Mouse (Mus musculus) heart, adult 11 months (tissue): ENCODE results near the gene Arpc2.
A peak's percentile ranks its signal among the peaks of the same experiment; 100 is the strongest.

Experiments used
- DNase-seq: peaks from one replicate; pipeline ENCODE4 v3.0.0; 2022

Gene Arpc2

DNA sequence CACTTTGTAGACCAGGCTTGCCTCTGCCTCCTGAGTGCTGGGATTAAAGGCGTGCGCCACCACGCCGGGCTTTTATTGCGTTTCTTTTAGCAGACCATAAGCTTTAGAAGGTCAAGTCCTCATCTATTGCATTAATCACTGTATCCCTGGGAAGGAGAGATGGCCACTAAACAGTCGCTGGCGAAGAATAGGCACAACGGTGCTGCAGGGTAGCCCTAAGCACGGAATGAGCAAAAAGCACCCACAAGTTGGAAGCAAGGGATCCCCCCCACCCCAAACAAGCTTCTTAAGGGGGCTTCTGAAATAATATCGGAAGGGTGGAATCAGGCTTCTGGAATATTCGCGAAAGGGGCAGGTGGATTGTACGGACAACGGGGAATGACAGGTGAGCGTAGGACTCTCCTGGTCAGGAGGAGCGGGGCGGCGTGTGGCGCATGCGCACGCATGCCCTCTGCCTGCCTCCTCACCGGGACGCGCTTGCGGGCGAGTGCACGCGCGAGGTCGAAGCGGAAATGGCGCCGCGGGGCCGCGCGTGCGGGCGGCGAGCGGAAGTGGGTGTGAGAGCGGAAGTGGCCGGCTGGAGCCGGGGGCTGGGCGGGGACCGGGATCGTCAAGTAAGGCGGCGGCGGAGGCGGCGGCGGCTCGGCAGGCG is at the start of gene Arpc2:
Arpc2 (plus strand) TSS at position 147 of the 652 bp plus-strand sequence.
- peak; percentile 100 for DNase-seq

DNA sequence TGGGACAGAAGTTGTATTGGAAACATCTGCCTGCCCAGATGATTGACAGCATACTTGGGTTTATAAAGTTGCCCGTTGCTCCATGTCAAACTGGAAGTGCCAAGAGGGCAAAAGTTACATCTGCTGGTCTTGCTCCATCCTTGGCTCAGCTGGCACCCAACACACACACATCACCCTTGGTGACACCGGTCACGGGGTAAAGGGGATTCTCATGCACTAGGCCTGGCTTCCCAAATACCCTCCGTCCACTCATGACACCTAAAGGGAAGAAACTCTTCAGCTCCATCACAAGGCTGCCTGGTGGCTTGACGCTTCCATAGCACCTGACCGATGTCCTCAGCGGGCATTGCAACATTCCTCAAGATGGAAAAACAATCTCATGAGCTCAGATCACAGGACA is 45.4 kb upstream of the Arpc2 start:
- peak; percentile 79 for DNase-seq

DNA sequence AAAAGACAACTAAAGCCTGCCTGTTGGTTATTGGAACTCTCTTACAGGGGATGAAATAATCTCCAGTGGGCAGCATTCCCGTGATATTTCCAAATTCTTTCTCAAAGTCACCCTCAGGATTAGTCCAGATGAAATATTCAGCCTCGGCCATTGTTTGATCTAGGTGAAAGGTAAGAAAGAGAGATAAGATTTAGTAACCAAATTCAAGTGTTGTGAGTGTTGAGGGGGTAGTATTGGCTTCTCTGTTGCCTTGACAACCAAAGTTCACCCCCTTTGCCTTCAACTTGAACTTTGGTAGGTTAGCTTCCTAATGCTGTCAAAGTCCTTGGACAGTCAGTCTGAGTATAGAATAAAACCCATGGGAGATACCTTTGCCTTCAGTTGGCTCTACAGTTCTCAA is 43.2 kb upstream of the Arpc2 start:
- no peak for DNase-seq

DNA sequence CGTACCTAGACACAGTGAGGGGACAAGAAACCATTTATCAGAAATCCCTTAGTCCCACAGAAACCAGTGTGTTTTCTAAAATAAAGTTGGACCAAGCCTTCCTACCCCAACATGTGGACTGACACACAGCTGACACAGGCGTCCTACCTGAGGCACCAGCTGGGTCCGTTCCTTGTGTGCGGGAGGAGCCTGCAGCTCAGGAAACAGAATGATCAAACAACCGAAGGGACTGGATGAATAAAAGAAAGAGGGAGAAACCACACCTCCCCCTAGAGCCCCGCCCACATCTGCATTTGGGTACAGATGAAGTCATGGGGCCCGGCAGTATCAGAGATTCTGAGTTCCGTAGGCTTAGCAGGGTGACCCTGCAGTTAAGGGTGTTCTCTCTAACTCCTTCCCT is 41.4 kb upstream of the Arpc2 start, which contains the start of gene Cxcr1:
Cxcr1 (minus strand) TSS at position 187 of the 400 bp plus-strand sequence.
- peak; percentile 29 for DNase-seq

DNA sequence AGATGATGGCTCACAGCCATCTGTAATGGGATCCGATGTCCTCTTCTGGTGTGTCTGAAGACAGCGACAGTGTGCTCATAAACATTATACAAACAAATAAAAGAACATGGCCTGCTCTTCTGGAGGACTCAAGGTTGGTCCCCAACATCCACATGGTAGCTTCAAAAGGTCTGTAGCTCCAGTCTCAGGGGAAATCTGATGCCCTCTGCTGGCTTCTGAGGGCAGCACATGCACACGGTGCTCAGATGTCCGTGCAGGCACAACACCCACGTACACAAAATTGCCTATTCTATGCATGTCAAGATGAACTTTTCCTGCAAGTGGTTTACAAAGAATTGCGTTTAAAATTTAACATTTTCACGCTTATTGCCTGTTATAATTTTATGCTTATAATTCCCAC is 39.9 kb upstream of the Arpc2 start:
- DNase-seq = peak; percentile 51

DNA sequence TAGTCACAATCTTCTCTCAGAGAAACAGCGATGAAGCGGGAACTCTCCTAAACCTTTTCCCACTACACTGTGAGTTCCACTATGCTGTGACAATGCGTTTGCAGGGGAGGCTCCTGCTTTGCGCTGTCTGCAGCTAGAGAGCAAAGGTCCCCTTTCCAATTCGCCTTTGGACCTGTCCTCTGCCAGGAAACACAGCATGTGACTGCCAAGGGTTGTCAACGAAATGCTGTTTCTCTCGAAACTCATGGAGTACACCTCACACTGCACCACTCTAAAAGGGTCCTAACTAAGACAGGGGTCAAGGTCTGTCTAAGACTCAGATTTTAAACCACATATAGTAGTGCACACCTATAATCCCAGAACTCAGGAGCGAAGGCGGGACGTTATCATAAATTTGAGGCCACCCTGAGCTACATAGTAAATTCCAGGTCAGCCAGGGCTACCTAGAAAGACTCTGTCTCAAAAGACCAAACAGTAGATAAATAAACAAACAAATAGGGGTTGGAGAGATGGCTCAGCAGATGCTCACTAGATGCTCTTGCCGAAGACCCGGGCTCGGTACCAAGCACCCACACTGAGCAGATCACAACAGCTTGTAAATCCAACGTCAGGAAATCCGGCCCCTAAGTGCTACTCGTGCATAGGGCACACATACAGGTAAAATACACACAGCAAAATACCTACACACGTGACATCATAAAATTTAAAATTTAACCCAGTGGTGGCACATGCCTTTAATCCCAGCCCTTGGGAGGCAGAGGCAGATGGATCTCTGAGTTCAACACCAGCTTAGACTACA is 39.1 kb upstream of the Arpc2 start:
- DNase-seq = peak; percentile 27

DNA sequence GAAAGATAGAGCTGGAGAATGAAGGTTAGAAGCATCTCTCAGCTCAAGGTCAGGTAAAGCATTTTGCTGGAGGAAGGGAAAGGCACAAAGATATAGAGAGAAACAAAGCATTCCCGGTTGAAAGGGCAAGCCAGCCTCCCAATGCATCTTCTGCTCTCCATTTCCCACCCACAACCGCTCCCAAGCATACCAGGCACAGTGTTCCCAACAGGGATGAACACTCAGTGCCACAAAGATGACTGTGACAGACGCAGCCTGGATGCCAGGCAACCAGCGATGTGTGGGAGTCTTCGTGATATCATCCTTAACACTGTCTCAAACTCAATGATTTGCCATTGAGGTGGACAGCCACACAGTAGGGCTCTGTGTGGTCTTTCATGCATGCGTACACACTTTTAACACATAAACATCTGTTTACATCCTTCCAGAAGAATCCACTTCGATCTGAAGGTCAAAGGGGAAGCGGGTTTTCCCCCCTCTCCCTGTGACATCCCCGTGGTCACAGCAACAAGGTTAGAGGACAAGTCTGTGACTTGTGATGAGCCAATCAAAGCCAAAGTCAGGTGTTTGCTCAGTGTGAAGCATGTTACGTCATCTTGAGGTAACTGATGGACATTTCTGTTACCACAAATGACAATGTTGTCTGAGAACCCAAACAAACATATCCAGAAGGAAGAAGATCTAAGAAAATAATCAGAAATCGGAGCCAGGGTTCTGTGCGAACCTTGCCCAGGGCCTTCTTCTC is 38.0 kb upstream of the Arpc2 start:
- peak; percentile 27 for DNase-seq

DNA sequence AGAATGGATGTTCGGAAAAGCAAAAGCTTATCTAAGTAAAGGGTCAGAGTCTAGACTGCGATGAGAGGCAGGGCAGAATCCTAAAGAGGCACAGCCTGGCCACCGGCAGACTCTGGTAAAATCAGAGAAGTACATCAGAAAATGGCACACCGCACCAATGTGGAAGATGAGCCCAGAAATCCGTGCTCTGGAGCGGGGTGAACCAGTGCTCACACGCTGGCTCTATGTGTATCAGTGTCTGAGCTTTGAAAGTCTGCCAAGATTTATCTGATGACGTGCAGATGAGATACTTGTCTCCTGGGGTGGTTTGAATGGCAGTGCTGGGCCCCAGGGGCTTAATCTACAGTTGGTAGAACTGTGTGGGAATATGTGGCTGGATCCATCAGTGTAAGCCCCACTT is 36.8 kb upstream of the Arpc2 start:
- DNase-seq = no peak

DNA sequence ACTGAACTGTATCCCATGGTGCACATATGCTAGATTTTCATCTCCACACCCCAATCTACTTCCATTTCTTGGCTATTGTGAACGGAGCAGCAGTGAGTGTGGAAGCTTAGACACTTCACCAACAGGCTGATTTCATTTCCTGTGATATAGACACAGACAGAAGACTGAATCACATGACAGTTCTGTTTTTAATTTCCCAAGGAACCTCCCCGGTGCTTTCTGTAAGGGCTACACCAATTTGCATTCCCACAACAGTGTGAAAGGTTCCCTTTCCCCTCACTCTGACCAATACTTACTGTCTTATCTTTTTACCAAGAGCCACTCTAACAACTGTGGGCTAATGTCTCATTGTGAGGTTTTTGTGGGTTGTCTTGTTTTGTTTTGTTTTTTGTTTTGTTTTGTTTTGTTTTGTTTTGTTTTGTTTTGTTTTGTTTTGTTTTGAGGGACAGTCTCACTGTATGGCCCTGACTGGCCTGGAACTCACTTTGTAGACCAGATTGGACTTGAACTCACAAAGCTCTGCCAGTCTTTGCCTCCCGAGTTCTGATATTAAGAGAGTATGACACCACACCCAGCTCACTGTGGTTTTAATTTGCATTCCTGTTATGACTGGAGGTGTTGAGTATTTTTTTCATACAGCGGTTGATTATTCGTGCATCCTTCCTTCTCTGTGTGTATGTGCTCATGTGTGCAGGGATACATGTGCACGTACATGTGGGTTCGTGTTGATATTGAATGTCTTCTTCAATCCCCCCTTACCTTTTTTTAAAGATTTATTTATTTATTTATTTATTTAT is 34.6 kb upstream of the Arpc2 start:
- DNase-seq = no peak

DNA sequence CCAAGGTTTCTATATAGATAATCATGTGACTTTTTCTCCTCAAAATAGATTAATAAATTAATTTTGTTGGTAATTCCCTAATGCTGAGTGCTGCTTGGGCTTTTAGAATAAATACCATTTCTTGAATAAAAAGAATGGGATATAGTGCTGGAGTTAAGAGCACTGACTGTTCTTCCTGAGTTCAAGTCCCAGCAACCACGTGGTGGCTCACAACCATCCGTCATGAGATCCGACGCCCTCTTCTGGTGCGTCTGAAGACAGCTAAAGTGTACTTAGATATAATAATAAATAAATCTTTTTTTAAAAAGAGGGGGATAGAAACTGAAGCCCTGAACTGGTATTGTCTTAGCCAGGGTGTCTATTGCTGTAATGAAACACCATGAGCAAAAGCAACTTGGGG is 32.4 kb upstream of the Arpc2 start:
- no peak for DNase-seq

DNA sequence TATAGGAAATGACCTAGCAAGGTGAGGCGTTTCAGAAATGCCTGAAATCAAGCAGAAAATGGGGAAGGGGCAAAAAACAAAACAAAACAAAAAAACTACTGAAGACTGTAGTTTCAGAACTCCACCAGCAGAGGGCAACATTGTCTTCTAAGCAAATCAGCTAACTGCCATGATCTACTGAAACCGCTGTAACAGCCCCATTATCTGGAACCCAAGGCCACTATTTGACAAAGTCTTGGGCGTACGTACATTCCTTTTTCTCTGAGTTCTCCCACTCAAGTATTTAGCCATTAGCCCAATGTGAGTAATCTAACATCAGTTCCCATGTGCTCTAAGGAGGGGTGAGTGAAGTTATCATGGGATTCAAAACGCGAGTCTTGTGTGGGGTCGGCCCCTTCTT is 30.0 kb upstream of the Arpc2 start:
- no peak for DNase-seq

DNA sequence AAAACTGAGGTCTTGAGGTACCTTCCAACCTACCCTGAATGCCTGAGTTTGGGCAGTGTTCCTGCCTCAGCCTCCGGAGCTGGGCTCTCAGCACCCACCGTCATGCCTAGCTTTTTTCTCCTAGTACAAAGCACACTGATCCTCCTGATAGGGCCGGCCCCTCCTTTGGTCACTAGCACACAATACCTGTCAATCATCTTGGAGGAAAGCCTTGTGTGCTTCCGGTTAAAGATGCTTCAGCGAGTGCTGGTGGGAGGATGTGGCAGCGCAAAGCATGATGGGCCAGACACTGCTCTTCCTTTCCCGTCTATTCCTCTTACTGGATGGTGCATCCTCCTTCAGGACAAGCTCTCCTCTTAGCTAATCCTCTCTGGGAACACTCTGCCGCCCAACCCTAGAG is 29.2 kb upstream of the Arpc2 start:
- no peak for DNase-seq

DNA sequence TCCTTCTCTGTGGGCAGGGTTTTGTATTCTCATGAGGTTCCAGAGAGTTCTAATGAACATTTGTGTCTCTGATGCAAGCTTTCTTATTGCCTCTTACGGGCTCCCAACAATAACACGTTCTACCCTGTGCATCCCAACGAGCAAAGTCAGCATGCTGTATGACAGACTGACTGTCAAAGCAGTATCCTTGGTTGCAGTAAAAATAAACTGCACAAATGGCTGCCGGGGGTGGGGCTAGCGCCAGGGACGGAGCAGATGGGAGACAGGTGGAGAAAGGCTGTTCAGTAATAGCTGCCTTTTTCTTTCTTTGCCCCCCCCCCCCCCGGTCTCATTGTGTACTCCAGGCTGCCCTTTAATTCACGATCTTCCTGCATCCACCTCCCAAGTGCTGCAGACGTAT is 28.0 kb upstream of the Arpc2 start:
- no peak for DNase-seq

DNA sequence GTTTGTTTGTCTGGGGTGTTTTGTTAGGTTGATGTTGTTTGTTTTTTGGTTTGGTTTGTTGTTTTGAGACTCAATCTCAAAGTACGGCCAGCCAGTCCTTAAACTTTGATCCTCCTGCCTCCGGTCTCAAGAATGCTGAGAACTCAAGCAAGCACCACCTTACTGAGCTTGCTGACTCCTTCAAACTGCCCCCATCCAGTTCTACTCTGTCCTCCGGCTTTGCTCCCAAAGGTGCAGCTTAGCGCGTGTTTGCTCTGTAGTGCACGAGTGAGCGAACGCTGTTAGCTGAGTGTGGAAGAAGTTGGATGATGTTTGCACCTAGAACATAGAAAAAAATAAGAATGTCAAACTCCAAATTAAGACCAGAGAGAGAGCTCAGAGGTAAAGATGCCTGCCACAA is 26.9 kb upstream of the Arpc2 start:
- DNase-seq = no peak

DNA sequence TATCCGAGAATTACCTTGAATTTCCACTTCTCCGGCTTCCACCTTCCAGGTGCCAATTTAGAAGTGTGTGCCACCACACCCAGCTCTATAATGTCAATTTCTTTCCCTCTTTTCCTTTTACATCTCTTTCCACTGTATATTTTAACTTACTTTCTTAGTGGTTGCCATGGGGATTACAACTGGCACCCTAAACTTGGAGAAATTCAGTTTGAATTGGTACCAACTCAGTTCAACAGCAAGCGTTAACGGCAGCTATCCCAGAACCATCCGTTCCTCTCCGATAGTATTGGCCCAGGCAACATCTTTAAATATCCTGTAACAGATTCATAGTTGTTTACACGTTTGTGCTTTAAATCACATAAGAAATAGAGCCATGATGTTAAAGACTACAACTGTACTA is 16.0 kb upstream of the Arpc2 start:
- DNase-seq = no peak

DNA sequence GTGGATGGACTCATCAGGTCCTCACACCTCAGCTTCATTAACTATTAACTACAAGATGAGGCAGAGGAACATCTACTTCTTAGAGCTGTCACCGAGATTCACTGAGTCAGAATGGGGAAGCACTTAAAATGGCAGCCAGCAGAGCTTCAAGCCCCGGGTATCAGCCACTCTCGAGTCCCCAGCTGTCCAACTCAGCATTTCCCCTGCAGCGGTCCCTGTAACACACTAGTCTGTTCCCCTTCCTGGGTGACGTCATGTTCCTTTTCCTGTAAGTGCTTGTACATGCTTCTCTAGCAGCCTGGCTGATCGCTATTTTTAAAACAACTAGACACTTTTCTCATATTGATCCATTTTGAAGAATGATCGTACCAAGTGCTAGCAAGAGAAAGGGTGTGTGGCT is 8.6 kb upstream of the Arpc2 start:
- DNase-seq = peak; percentile 98

DNA sequence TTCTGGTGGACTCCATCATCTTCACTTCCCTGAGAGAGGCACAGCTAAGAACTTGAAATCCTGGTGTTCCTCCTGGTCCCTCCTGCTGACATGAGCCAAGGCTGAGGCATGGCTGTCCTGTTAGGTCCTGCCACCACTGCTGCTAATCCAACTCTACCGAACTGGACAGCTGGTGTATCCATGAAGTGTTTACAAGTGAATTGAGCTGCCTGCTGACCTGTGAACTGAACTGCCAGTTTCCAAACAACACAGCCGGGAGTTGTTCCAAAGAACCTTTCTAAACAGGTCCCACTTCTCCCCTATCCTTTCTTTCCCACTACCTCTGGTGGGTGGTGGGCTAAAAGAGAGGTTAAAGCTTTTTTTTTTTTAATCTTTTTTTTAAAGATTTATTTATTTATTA is 5.9 kb upstream of the Arpc2 start:
- DNase-seq = no peak

DNA sequence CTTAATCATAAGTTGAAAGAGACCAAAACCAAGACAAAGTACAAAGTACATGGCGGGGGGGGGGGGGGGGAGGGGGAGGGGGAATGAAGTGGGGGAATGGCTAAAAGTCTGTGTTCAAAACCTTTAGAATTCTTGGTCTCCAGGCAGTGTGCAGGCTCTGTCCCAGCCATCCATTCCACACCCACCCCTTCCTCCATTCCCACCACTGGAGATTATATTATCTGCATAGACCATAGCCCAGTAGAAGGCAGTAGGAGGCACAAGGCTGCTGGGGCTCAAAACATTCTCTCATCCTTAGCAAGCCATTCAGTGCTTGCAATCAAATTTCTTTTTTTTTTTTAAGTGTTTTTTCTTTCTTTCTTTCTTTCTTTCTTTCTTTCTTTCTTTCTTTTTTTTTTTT is 4.9 kb upstream of the Arpc2 start:
- DNase-seq = no peak

DNA sequence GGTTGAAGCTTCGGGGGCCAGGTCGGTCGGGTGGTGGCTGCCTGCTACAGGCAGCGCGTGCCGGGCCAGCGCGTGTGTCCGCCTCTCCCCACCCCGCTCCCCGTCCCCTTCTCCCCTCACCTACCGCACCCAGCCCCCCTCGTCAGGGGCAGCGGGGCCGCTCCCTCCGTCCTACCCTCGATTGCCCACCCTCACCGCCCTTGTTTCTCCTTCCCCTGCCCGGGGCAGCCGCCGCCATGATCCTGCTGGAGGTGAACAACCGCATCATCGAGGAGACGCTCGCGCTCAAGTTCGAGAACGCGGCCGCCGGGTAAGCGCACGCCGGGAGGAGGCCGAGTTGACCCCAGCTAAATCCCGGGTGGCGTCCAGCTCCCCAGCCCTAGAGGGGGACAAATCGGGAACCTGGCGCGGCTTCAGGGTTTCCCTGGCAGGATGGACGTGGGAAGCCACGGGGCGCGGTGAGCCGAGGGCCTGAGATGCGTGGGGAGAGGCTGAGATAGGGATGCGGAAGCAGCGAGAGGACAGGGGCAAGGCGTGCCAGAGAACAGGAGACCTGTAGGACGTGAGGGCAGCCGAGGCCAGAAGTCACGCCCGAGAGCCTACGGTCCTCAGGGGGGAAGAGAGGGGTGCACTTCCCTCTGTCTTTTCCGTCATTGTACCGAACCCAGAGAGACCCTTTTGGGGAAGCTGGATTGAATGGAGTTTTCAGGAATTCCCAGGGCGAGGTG is 870 bp downstream of the Arpc2 start:
- DNase-seq = peak; percentile 97

DNA sequence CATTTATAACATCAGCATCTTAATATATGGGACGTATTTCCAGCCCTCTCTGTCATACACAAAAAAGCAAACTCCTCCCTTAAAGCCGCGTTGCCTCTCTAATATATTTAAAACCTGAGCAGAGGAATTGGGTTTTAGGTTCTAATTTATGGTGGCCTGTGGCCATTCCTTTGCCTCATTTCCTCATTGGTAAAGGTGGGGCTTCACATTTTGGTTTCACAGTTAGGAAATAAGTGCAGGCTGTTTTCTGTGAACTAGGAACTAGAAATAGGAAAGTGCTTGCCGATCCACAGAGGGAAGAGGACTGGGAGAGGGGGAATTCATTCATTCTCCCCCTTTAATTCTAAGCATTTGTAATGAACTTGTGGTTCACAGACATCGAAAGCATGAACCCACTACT is 1.8 kb downstream of the Arpc2 start:
- DNase-seq = no peak

DNA sequence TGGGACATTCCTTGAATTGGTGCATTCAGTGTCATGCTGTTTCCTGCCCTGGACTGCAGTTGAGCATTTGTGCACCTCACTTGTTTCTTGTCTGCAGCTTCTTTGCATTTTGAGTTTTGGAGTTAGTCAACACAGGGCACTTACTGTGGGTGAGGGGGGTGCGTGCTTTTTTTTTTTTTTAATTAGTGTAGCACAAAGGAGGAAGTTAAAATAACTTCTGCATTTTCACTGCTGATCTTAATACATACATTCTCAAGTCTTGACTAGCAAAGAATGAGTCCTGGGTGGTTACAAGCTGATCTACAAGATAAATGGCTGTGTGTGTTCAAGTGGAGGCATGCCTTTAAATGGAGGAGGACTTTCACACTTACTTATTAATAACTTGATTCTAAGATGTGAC is 2.3 kb downstream of the Arpc2 start:
- no peak for DNase-seq

DNA sequence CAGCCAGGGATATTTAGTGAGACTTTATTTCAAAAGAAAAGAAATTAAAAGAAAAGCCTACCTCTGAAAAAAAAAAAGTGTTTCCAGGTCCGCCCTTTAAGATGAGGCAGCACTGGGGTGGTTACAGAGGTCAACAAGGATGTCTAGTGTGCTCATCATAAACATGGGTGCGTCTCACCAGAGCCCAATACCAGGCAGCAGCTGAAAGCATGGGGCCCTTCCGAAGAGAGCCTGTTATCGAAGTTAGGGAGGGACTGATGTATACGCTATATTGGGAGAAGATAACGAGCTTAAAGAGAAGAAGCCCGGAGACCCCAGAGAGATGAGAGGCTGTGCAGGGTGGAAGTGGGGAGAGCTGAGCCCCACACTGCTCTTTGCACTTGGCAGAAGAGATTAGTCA is 3.3 kb downstream of the Arpc2 start:
- DNase-seq = no peak
